Mouse (Mus musculus) lung, postnatal 25 days (tissue): Measurements from ENCODE around the gene Lrrc27.
A peak's percentile ranks its signal among the peaks of the same experiment; 100 is the strongest.

Experiments used
- DNase-seq: peaks from one replicate; pipeline ENCODE4 v3.0.0; 2022; ENCODE audit warnings: low spot score

Lrrc27 gene

DNA sequence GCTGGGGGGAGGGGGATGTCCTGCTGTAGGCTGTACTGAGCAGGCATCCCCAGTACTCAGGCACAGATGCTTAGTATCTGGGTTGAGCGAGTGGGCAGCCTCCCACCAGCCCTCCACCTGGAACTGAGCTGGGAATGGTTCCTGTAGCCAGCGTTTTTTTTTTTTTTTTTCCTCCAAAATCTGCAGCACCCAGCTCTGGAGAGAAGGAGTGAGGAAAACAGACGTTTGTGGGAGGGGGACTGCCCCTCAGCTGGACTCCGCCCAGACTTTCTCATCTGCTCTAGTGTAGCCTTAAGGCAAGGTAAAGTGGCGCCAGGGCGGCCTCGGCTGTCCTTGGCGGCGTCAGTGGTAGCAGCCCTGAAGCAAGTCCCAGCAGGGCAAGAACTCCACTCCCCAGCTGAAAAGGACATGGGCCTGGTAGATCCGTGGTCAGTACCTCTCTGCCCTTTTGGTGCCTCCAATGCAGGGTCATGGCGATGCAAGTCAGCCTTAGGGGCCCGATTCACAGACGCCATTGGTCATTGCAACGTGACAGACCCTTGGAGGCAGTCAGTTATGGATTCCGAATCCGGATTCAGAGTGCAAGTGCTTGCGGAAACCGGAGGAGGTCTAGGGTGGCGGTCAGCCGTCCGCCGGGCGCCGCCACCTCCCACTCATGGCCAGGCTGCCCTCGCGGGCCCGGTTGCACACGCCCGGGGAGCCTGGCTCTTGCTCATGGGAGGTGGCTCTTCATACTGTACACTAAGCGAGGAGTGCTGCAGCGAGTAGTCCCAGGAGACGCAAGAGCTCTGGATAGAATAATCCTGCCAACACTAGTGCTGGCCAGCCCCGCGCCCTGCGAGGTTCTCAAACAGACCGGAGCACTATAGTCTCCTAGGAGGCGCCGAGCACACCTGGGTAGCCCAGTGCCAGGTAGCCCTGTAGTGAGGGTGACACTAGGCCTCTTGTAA is 34.4 kb downstream of the Lrrc27 start:
- peak; percentile 55 for DNase-seq

DNA sequence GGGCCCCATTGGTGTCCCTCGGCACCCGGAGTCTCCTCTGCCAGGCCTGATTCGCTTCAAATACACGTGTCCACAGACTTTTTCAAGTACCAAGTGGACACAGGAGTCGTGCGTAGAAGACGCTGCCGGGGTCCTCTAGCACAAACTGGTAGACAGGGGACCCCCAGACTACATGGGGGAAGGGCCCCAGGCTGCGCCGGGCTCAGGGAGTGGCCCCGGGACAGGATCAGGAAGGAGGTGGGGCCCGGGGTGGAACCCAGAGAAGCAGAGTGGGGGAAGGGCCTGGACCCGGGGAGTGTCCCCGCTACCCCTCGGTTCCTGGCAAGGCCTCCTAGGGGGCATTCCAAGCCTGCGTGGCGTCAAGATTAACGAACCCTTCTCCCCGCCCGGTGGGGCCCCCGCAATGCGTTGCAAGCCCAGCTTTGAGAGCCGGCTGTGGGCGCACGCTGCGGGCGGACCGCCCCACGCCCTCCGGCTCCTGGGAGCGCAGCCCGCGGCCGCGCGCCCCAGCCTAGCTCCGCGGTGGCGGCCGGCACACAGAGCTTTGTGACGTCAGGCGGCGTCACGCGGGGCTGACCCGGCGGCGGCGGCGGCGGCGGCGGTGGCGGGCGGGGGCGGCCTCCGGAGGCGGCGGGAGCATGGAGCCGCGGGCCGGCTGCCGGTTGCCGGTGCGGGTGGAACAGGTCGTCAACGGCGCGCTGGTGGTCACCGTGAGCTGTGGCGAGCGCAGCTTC is 35.3 kb downstream of the Lrrc27 start, which contains the start of gene Pwwp2b:
Gene Pwwp2b (plus strand): TSS at position 602 of the 734 bp plus-strand sequence.
- peak; percentile 83 for DNase-seq

DNA sequence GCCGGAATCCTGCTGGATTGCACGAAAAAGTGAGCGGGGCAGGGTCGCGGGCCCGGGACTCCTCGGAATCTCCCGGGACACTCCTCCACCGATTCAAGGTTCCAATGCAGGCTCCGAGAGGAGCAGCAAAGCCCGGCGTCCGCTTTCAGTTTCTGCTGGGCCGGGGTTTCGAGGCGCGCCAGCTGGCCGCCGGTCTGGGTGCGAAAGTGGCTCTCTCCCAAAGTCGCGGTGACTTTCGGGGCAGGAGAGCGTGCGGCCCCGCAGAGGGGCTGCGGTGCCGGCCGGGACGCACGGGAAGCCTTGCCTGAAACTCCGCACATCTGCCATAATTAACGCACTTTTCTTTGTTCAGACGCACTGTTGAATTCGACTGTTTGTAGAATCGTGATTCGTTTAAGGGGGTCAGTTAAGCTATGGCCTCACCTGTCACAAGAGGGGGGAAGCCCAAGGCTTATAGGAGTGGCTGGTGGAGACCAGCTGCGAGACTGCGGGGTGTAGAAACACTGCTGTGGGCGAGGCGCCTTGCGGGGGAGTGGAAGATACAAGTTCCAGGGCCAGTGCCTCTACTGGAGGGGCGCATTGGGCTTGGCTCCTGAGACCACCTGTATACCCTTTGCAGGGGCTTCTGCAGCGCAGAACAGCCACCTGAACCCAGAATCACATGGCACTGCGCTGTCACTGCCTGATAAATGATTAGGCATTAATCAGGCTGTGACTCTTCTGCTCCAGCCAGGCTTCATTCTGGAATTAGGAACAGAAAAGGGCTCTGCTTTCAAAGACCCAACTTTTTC is 36.0 kb downstream of the Lrrc27 start:
- no peak for DNase-seq

GRCm38 (mm10) chr7:139249406-139250210 is 36.8 kb downstream of the Lrrc27 start:
- no peak for DNase-seq

- DNase-seq: peak; percentile 83
Measured at GRCm38 (mm10) chr7:139251881-139252301, 39.1 kb downstream of the Lrrc27 start.

DNA sequence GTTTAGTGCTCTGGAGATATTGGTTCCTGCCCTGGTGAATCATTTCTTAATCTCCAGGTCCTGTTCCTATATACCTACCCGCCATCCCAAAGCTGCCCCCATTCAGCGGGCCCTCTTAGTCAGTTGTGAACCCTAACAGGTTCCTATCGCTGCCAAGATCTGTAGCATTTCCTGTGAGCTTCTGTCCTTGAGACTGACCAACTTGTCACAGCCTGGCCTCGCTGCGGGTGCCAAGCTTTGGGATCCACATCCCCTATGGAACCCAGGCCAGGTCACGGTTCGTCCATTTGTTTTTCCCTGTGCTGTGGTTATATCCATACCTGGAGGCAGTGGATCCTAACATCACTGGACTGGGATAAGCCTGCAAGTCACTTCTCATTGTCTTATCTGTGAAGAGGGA is 39.8 kb downstream of the Lrrc27 start:
- DNase-seq: no peak

- DNase-seq: peak; percentile 69
Measured at GRCm38 (mm10) chr7:139252986-139253385, 40.2 kb downstream of the Lrrc27 start.

DNA sequence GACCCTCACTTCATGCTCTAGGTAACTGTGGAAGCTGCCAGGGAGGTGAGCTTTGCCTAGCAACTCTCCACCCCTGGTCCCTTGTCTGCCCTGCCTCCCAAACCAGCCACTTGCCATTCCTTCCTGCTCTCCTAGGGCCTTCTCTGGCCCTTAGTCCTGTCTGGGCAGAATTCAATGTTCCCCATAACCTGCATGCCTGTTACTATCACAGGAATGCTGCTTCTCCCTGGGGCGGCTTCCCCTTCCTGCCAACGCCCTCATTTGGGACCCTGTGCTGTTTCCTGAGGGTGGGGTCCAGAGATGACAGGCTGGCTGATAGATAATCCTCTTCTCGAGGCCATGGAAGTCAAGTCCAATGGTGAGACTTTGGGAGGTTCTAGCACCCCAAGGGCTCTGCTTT is 40.7 kb downstream of the Lrrc27 start:
- no peak for DNase-seq

- DNase-seq: no peak
Measured at GRCm38 (mm10) chr7:139254626-139255025, 41.8 kb downstream of the Lrrc27 start.

DNA sequence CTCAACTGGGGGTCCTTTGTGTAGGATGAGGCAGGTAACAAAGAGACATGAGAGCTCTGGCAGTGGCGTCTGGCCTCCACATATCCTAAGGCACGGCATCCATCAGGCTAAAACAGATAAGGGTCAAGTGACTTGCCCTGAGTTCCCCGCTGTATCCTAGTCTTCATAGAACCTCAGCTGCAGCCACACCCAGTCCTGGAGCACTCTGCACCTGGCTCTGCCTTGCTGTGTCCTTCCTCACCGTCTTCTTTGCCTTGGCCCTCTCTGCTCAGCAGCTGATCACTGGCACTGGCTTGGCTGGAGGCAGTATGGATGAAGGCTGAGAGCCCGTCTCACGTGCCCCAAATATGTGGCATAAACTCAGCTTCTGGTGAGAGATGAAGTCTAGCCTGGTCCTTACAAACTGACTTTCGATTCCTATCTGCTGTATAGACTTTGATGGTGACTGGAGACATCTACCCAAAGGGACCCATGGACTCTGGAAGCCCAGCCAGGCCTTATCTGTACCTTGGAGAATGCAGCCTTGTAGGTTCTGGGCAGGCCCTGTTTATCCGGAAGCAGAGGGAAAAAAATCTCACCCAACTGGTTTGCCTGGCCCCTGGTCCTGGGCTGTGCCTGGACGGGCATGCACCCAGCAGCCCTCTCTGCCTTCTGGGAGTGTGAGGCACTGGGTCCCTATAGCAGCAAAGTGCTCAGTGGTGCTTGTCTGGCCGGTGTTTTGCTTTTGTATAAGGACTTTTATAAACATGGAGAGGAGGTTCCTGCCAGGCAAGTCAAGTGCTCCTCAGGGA is 45.2 kb downstream of the Lrrc27 start:
- peak; percentile 93 for DNase-seq

DNA sequence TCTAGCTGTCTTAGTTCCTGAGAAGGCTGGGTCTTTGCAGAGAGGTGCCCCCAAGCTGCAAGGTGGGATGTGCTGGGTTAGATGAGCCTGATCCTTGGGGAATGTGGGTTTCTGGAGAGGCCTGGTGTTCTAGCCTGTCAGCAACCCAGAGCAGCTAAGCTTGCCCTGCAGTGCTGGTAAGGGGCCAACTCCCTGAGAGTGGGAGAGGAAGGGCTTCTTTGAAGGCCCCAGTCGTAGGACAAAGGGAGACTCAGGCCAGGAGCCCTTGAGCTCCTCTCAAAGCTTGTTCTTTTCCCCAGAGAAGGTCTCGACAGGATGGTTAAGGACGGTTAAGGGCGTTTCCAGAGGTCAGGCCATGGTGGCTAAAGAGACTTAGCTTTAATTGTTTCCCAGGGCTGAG is 51.5 kb downstream of the Lrrc27 start:
- DNase-seq: no peak

GRCm38 (mm10) chr7:139265634-139266033 is 52.8 kb downstream of the Lrrc27 start:
- DNase-seq: no peak

DNA sequence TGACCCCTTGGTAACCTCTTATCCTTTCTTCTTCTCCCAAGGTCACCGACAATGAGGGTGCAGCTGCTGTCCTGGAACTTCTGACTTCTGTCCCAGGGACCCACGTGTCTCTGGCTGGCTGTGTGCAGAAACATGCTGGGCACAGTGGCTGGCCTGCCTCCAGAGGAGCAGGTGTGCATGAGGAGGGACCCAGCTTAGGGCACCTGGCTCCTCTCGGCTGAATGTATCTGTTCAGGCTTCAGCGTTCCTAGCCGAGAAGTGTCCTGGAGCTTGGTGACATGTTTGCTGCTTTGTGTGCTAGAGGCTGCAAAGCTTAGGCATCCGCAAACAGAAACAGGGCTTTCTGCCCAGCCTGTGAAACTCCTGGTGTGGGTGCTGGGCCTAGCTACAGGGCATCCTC is 53.6 kb downstream of the Lrrc27 start:
- DNase-seq: no peak

GRCm38 (mm10) chr7:139266886-139267870 is 54.4 kb downstream of the Lrrc27 start:
- peak; percentile 55 for DNase-seq

DNA sequence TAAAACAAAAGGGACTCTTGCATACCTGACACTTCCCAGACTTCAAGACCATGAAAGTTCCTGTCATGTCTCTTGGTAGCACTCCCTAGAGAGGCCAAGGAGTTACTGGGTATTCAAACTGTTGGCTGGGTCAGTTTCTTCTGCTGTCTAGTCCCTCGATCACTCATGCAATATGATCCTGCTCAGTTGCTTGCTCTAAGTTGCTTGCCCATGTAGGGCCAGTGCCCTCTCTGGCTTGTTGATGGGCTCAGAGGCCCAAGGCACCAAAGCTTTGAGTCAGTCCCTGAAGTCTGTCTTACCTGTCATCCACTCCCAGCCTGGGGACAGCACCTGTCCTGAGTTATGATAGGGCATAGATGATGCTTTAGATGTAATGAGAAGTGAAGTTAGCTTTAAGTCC is 58.0 kb downstream of the Lrrc27 start:
- DNase-seq: no peak

GRCm38 (mm10) chr7:139271871-139272270 is 59.1 kb downstream of the Lrrc27 start:
- DNase-seq: no peak

- DNase-seq: peak; percentile 54
Measured at GRCm38 (mm10) chr7:139272639-139273396, 60.0 kb downstream of the Lrrc27 start.

GRCm38 (mm10) chr7:139273397-139273719 is 60.6 kb downstream of the Lrrc27 start:
- peak; percentile 80 for DNase-seq

GRCm38 (mm10) chr7:139275586-139275985 is 62.8 kb downstream of the Lrrc27 start:
- DNase-seq: no peak
